Mouse (Mus musculus) intestine, postnatal 0 days (tissue): Measurements from ENCODE around the gene Shpk. TPM values are rescaled to one million over a fixed set of nuclear protein-coding genes. Genes with fewer than 3 reads are reported as not detected.
A peak's percentile ranks its signal among the peaks of the same experiment; 100 is the strongest.

Experiments used
- ATAC-seq: fragments of 200-750 bp; cut with Nextera tagmentation; 2 replicates; pipeline ENCODE4 v1.8.0; 2017; ENCODE audit warnings: mild to moderate bottlenecking, moderate TSS enrichment, moderate library complexity
- H3K27ac ChIP-seq: fragments of 300-500 bp; sonication (generic); 2 replicates; pipeline ENCODE4 v1.5.1; 2014; ENCODE audit warnings: mild to moderate bottlenecking, low read depth, low read length, moderate library complexity
- H3K27me3 ChIP-seq: fragments of 300-500 bp; sonication (generic); replicated peaks from 2 replicates; pipeline ENCODE4 v1.6.1; 2014; ENCODE audit warnings: low read length, mixed read lengths; ENCODE audit not compliant: control insufficient read depth, insufficient read depth
- H3K36me3 ChIP-seq: fragments of 300-500 bp; sonication (generic); 2 replicates; pipeline ENCODE4 v1.6.1; 2014; ENCODE audit warnings: mild to moderate bottlenecking, moderate library complexity; ENCODE audit not compliant: control insufficient read depth, insufficient read depth
- H3K4me1 ChIP-seq: fragments of 300-500 bp; sonication (generic); replicated peaks from 2 replicates; pipeline ENCODE4 v1.6.1; 2014; ENCODE audit warnings: antibody characterized with exemption, low read length, mixed read lengths; ENCODE audit not compliant: control insufficient read depth, insufficient read depth
- H3K4me2 ChIP-seq: fragments of 300-500 bp; sonication (generic); replicated peaks from 2 replicates; pipeline ENCODE4 v1.6.1; 2014; ENCODE audit warnings: low read depth, mild to moderate bottlenecking, moderate library complexity
- H3K4me3 ChIP-seq: fragments of 300-500 bp; sonication (generic); 2 replicates; pipeline ENCODE4 v1.5.1; 2014; ENCODE audit warnings: low read depth, low read length
- H3K9ac ChIP-seq: fragments of 300-500 bp; sonication (generic); 2 replicates; pipeline ENCODE4 v1.6.1; 2014; ENCODE audit warnings: mild to moderate bottlenecking, low read depth, low read length
- H3K9me3 ChIP-seq: fragments of 300-500 bp; sonication (generic); 2 replicates; pipeline ENCODE4 v1.6.1; 2016; ENCODE audit warnings: mixed run types; ENCODE audit not compliant: control insufficient read depth
- CTCF ChIP-seq: sonication (generic); IDR thresholded peaks from 2 replicates; pipeline ENCODE4 v1.5.1; 2016; ENCODE audit warnings: low read depth, mild to moderate bottlenecking, control low read depth, antibody characterized with exemption, moderate library complexity
- WGBS: fragments of 180-500 bp; shearing (Covaris S2); extraction: QIAGEN DNeasy Blood & Tissue Kit; methylation state at CpG from one replicate; pipeline ENCODE4 v1.1.7; 2014; 5-methylcytosine and 5-hydroxymethylcytosine counted together
- polyA plus RNA-seq: library from polyadenylated mRNA; unstranded; fragments of >200 nt; fragmentation: Nextera tagmentation; extraction: Ambion mirVana; gene quantifications from 2 replicates; pipeline ENCODE4 v1.2.1, GENCODE M21; 2015

The Shpk gene
- polyA plus RNA-seq, 1 experiment from 2014 or later, result 21.3 TPM

DNA sequence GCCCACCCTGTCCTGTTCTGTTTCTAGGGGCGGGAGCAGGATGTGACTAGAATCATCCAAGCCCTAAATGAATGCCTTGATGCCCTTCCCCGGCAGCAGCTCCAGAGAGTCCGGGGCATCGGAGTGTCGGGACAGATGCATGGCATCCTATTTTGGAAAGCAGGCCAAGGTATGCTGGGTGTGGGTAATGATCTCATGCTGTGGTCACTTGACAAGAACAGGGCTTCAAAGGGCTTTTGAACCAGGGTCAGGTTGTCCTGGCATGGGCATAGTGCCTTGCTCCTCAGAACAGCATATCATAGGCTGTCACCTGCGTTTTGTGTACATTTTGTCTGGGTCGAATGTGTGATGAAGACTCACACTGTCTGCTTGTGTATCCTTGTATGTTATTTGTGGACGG, 4.6 kb downstream of the Shpk start:
- ATAC-seq, result no peak
- 88% methylated on average over 8 of the region's 8 CpGs for WGBS
- Histone ChIP-seq H3K4me2 (no peak overlapping the region), H3K9ac (no peak overlapping the region), H3K27me3 (no peaks in the 10 kb centered on the region), H3K4me1 (no peaks in the 10 kb centered on the region), H3K36me3 (peaks cover 2% of the 10 kb centered on the region; the same call in 1 of the 2 replicates), H3K9me3 (no peaks in the 10 kb centered on the region), H3K4me3 (no peak overlapping the region), H3K27ac (no peak overlapping the region)
- no peak for TF ChIP-seq CTCF

GRCm38 (mm10) chr11:73205194-73205593, 5.9 kb downstream of the Shpk start:
- H3K4me1 ChIP-seq, result no peaks in the 10 kb centered on the region
- no peak overlapping the region for H3K4me3 ChIP-seq
- 60% methylated on average over 7 of the region's 7 CpGs for WGBS
- no peak overlapping the region for H3K9ac ChIP-seq
- H3K27me3 ChIP-seq, result no peaks in the 10 kb centered on the region
- H3K9me3 ChIP-seq, result no peaks in the 10 kb centered on the region
- H3K36me3 ChIP-seq, result peaks cover 2% of the 10 kb centered on the region; the same call in 1 of the 2 replicates
- 0 out of 2 replicates have a peak, but pooled peaks have one; percentile 22 for ATAC-seq
- H3K4me2 ChIP-seq, result no peak overlapping the region
- no peak for TF ChIP-seq CTCF
- no peak overlapping the region for H3K27ac ChIP-seq

GRCm38 (mm10) chr11:73207621-73208020, 8.4 kb downstream of the Shpk start:
- Histone ChIP-seq H3K27ac (no peak overlapping the region), H3K9me3 (no peaks in the 10 kb centered on the region), H3K36me3 (peaks cover 2% of the 10 kb centered on the region; the same call in 1 of the 2 replicates), H3K4me3 (no peak overlapping the region), H3K4me2 (no peak overlapping the region), H3K4me1 (no peaks in the 10 kb centered on the region), H3K27me3 (no peaks in the 10 kb centered on the region), H3K9ac (no peak overlapping the region)
- peak; percentile 60 for TF ChIP-seq CTCF
- ATAC-seq, result no peak
- 87% methylated on average over 2 of the region's 2 CpGs for WGBS

- WGBS, result 69% methylated on average over 3 of the region's 3 CpGs
- Histone ChIP-seq H3K4me2 (no peak overlapping the region), H3K9me3 (no peaks in the 10 kb centered on the region), H3K4me1 (no peaks in the 10 kb centered on the region), H3K4me3 (no peak overlapping the region), H3K36me3 (0 out of 2 replicates have a peak, but pooled peaks cover 29% of the 10 kb centered on the region), H3K27ac (no peak overlapping the region), H3K27me3 (no peaks in the 10 kb centered on the region), H3K9ac (no peak overlapping the region)
- no peak for ATAC-seq
- no peak for TF ChIP-seq CTCF
Measured at GRCm38 (mm10) chr11:73213956-73214355, 14.7 kb downstream of the Shpk start.

DNA sequence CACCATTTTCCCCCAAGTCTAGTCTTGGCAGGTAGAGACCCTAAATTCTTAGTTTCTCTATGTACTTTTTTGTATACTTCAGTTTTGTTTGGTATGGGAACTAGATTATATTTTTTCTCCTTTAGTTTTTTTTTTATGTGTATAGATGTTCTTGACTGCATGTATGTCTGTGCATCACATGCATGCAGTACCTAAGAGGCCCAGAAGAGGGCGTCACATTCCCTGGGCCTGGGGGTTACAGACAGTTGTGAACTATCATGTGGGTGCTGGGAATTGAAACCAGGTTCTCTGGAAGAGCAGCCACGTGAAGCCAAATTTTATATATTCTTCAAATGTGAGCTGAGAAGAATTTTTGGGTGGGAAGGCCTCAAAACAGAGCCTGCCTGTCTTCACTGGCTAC, 20.4 kb downstream of the Shpk start:
- Histone ChIP-seq H3K36me3 (peaks cover 20% of the 10 kb centered on the region; the same call in 1 of the 2 replicates), H3K27me3 (no peaks in the 10 kb centered on the region), H3K4me3 (no peak overlapping the region), H3K27ac (no peak overlapping the region), H3K4me1 (no peaks in the 10 kb centered on the region), H3K4me2 (no peak overlapping the region), H3K9ac (no peak overlapping the region), H3K9me3 (no peaks in the 10 kb centered on the region)
- no peak for ATAC-seq
- TF ChIP-seq CTCF, result peak; percentile 40
- WGBS, result 56% methylated on average over 2 of the region's 2 CpGs

- Histone ChIP-seq H3K9ac (no peak overlapping the region), H3K4me1 (no peaks in the 10 kb centered on the region), H3K4me3 (no peak overlapping the region), H3K36me3 (peaks cover 12% of the 10 kb centered on the region; the same call in 1 of the 2 replicates), H3K4me2 (no peak overlapping the region), H3K27ac (no peak overlapping the region), H3K9me3 (no peaks in the 10 kb centered on the region), H3K27me3 (no peaks in the 10 kb centered on the region)
- no peak for ATAC-seq
- TF ChIP-seq CTCF, result no peak
- WGBS, result 75% methylated on average over 1 of the region's 1 CpGs
Measured at GRCm38 (mm10) chr11:73220651-73221050, 21.4 kb downstream of the Shpk start.

DNA sequence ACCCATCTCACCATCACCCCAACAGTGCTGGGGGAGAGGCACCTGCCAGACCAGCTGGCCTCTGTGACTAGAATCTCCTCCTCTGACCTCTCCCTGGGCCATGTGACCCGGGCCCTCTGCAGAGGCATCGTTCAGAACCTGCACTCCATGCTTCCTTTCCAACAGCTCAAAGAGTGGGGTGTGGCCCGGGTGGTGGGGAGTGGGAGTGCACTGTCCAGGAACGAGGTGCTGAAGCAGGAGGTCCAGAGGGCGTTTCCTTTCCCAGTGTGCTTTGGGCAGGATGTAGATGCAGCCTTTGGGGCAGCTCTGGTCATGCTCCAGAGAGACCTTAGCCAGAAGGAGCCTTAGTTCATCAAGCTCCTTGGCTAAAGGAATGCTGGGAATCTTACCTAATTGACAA, 23.6 kb downstream of the Shpk start:
- Histone ChIP-seq H3K27ac (no peak overlapping the region), H3K4me2 (no peak overlapping the region), H3K4me3 (no peak overlapping the region), H3K27me3 (no peaks in the 10 kb centered on the region), H3K9me3 (no peaks in the 10 kb centered on the region), H3K4me1 (no peaks in the 10 kb centered on the region), H3K36me3 (no peaks in the 10 kb centered on the region; the same call in 1 of the 2 replicates), H3K9ac (no peak overlapping the region)
- WGBS, result 26% methylated on average over 5 of the region's 5 CpGs
- no peak for TF ChIP-seq CTCF
- ATAC-seq, result no peak
